ENCODE assay signal across 22 mouse cellular contexts in genomic region chr8:113872436-113872835, GRCm38 (mm10). TPM values are rescaled to one million over a fixed set of nuclear protein-coding genes. Genes with fewer than 3 reads are reported as not detected.
DNase-seq lines count a peak whose midpoint lies in the region; ATAC-seq lines count a peak whose summit lies in the region.
"Had no signal": no experiment of that assay in that cellular context is flagged by ENCODE, and none has a peak within 500 bp of the region (broad histone marks: within the 10 kb centered on the region; RNA-seq: fewer than 3 reads in every experiment).

No protein-coding gene starts in this region.

- DNase-seq in frontal cortex, postnatal 10 days (ENCODE audit: low spot score in 2 of 2): no peak
- DNase-seq in heart, adult 11 months: peak; percentile 45
- no peak for DNase-seq in heart, adult 18-20 months
- DNase-seq in left cerebral cortex, postnatal 25 days (ENCODE audit: low spot score in 2 of 2): peak; percentile 14 to 65
- DNase-seq in left cerebral cortex, postnatal 36 days (ENCODE audit: low spot score in 2 of 2): no peak
- peak; percentile 63 for DNase-seq in brain, adult 2 months (ENCODE audit: low read depth, low spot score)
- DNase-seq: adrenal gland, adult 8-10 months; adrenal gland, postnatal 25 days; cerebellum, adult 18-20 months; cerebellum, adult 9-10 months; cerebellum, postnatal 14 days; gastrocnemius, postnatal 10 days; gastrocnemius, postnatal 36 days; heart, postnatal 14 days had no signal

- ATAC-seq in frontal cortex, adult (ENCODE audit: low TSS enrichment): peak; percentile 57
- ATAC-seq: activated CD4-positive, CD25-positive, alpha-beta regulatory T cell, adult 4 months; forebrain, embryonic 13.5 days; forebrain, embryonic 16.5 days had no signal

- intact Hi-C loops in left cerebral cortex, postnatal 25 days (cut with DNase I): loop anchor here (10.0 kb wide), 1 partner anchor 422 kb away; no protein-coding TSS in a partner anchor
- intact Hi-C loops in left cerebral cortex, postnatal 36 days (cut with DNase I): loop anchor here (5.0 kb wide), 1 partner anchor 50 kb away; no protein-coding TSS in a partner anchor

RNA-seq across cellular contexts. Expression of gene Adamts18, which starts 23.9 kb away (rescaled TPM):
- total RNA-seq in heart, adult 18-20 months (2021): under 1 TPM in 1 of 2 experiments, not detected in 1; 0.13 TPM
- total RNA-seq in left cerebral cortex, postnatal 25 days (2021): 1 to 10 TPM; 2.6 to 3.1 TPM
- total RNA-seq in left cerebral cortex, postnatal 36 days (2021): 1 to 10 TPM; 2.4 to 2.6 TPM
- total RNA-seq: adrenal gland, postnatal 25 days; ES-E14; gastrocnemius, adult 18-20 months; granulocyte monocyte progenitor cell, adult 5-6 weeks; hematopoietic stem cell, adult 5-6 weeks had no signal

Comparison
In these comparisons a context has a peak if more than half of its experiments do, and no peak if none do; other contexts are left out.
1. DNase-seq: peak in heart, adult 11 months (single experiment), left cerebral cortex, postnatal 25 days (2 of 2) and brain, adult 2 months (single experiment); none in frontal cortex, postnatal 10 days (0 of 2), heart, adult 18-20 months (0 of 2) and left cerebral cortex, postnatal 36 days (0 of 2).